Mouse (Mus musculus) neural tube, embryonic 14.5 days (tissue): ENCODE measurements around the gene Glyctk. TPM values are rescaled to one million over a fixed set of nuclear protein-coding genes. Genes with fewer than 3 reads are reported as not detected.
A peak's percentile ranks its signal among the peaks of the same experiment; 100 is the strongest.

Experiments used
- ATAC-seq: fragments of 200-750 bp; cut with Nextera tagmentation; 2 replicates; pipeline ENCODE4 v1.8.0; 2017; ENCODE audit warnings: low read depth, mild to moderate bottlenecking, moderate TSS enrichment, moderate library complexity
- H3K27ac ChIP-seq: fragments of 300-500 bp; sonication (generic); 2 replicates; pipeline ENCODE4 v1.5.1; 2014; ENCODE audit warnings: low read depth, mild to moderate bottlenecking, control low read depth, low read length, moderate library complexity, mixed read lengths
- H3K27me3 ChIP-seq: fragments of 300-500 bp; sonication (generic); 2 replicates; pipeline ENCODE4 v1.6.1; 2014; ENCODE audit warnings: low read length; ENCODE audit not compliant: control insufficient read depth, insufficient read depth
- H3K36me3 ChIP-seq: fragments of 300-500 bp; sonication (generic); 2 replicates; pipeline ENCODE4 v1.6.1; 2014; ENCODE audit warnings: low read length, mixed read lengths; ENCODE audit not compliant: control insufficient read depth, insufficient read depth
- H3K4me1 ChIP-seq: fragments of 300-500 bp; sonication (generic); 2 replicates; pipeline ENCODE4 v1.6.1; 2014; ENCODE audit warnings: low read length; ENCODE audit not compliant: control insufficient read depth, insufficient read depth
- H3K4me2 ChIP-seq: fragments of 300-500 bp; sonication (generic); 2 replicates; pipeline ENCODE4 v1.6.1; 2014; ENCODE audit warnings: mild to moderate bottlenecking, low read depth, low read length, control low read depth
- H3K4me3 ChIP-seq: fragments of 300-500 bp; sonication (generic); 2 replicates; pipeline ENCODE4 v1.5.1; 2014; ENCODE audit warnings: low read depth, low read length, control low read depth, mixed read lengths
- H3K9ac ChIP-seq: fragments of 300-500 bp; sonication (generic); replicated peaks from 2 replicates; pipeline ENCODE4 v1.6.1; 2014; ENCODE audit warnings: low read depth, mild to moderate bottlenecking, control low read depth, low read length, mixed read lengths
- H3K9me3 ChIP-seq: fragments of 300-500 bp; sonication (generic); 2 replicates; pipeline ENCODE4 v1.6.1; 2016; ENCODE audit warnings: low read length; ENCODE audit not compliant: control insufficient read depth
- WGBS: fragments of 180-500 bp; shearing (Covaris S2); extraction: QIAGEN DNeasy Blood & Tissue Kit; methylation state at CpG from one replicate; pipeline ENCODE4 v1.1.7; 2014; 5-methylcytosine and 5-hydroxymethylcytosine counted together
- polyA plus RNA-seq: library from polyadenylated mRNA; unstranded; fragments of >200 nt; fragmentation: Nextera tagmentation; extraction: Ambion mirVana; gene quantifications from 2 replicates; pipeline ENCODE4 v1.2.1, GENCODE M21; 2014

Gene Glyctk
- polyA plus RNA-seq, 1 experiment from 2014 or later, result 3.3 TPM

DNA sequence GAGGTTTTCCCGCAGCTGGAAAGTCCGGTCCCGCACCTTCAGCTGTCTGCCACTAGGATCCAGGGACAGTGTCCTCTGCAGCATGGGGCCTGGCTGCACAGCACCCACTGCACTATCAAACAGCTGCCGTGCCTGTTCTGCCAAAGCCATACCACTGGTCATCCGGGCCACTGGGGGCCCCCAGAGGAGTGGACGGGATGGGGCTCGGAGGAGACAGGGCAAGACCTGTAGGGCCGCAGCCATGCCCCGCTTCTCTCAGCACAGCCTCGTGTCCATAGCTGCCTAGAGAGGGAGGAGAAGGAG is 364 bp downstream of the Glyctk start:
- no peaks in the 10 kb centered on the region for H3K27me3 ChIP-seq
- H3K36me3 ChIP-seq, result no peaks in the 10 kb centered on the region
- peaks cover 11% of the 10 kb centered on the region; the same call in 1 of the 2 replicates for H3K4me1 ChIP-seq
- no peak overlapping the region for H3K27ac ChIP-seq
- 88% methylated on average over 10 of the region's 10 CpGs for WGBS
- no peak for ATAC-seq
- H3K4me3 ChIP-seq, result no peak overlapping the region
- H3K9me3 ChIP-seq, result no peaks in the 10 kb centered on the region
- H3K4me2 ChIP-seq, result no peak overlapping the region
- no peak overlapping the region for H3K9ac ChIP-seq

DNA sequence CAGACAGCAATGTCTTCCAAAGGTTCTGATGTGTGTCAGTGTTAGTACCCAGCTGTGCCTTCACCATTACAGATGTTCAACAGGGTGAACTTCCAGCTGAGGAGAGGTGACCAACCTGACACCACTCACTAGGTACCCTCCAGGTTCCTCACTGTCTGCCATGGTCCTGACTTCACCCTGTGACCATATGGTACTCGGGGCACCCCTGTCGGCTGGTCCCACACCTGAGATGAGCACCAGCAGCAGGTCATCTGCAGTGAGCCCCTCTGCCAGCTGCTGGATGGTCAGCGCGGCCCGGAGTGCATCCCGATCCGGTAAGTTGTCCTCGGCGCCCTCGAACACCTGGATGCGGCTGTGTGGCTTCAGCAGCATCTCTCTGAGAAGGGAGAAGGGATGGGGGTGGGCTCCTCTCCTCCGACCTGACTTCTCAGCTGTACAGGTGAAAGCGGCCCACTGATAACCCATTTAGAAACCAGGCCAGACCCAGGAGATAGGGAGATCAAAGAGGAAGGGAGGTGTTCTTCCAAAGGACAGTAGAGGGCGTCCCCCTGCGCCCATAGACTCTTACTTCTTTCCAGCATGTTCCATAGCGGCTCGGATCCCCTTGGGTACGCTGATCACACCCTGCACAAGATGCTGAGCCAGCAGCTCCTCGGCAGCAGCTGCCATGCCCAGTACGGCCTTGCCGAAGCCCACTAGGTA is 866 bp downstream of the Glyctk start:
- H3K9ac ChIP-seq, result no peak overlapping the region
- no peaks in the 10 kb centered on the region for H3K9me3 ChIP-seq
- peaks cover 11% of the 10 kb centered on the region; the same call in 1 of the 2 replicates for H3K4me1 ChIP-seq
- H3K4me3 ChIP-seq, result no peak overlapping the region
- H3K4me2 ChIP-seq, result no peak overlapping the region
- no peak for ATAC-seq
- no peaks in the 10 kb centered on the region for H3K27me3 ChIP-seq
- 74% methylated on average over 21 of the region's 21 CpGs for WGBS
- H3K36me3 ChIP-seq, result no peaks in the 10 kb centered on the region
- no peak overlapping the region for H3K27ac ChIP-seq

GRCm38 (mm10) chr9:106156419-106156818 is 1.5 kb downstream of the Glyctk start:
- Histone ChIP-seq H3K9me3 (no peaks in the 10 kb centered on the region), H3K9ac (no peak overlapping the region), H3K4me2 (no peak overlapping the region), H3K4me1 (peaks cover 12% of the 10 kb centered on the region; the same call in 1 of the 2 replicates), H3K4me3 (no peak overlapping the region), H3K27me3 (no peaks in the 10 kb centered on the region), H3K36me3 (no peaks in the 10 kb centered on the region), H3K27ac (peak overlapping the region; percentile 16; the same call in 1 of the 2 replicates)
- 43% methylated on average over 5 of the region's 5 CpGs for WGBS
- ATAC-seq, result peak; percentile 62

DNA sequence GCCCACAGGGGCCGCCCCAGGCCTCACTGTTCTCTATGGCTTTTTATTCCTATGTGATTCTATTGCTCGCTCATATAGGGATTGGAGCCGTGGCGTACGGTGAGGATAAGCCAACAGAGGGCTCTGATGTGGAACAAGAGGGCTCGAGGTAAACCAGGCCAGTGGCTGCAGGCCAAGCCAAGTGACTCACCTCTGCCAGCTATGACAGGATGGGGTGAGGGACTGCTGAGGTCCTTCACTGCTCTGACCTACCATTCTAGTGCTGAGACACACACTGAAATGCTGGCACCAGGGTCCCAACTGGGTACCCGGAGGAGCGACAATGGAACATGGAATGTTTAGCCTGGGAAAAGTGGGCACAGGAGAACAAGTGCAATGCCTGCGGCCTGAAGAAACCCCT is 3.8 kb downstream of the Glyctk start:
- H3K27me3 ChIP-seq, result no peaks in the 10 kb centered on the region
- ATAC-seq, result no peak
- peaks cover 14% of the 10 kb centered on the region for H3K4me1 ChIP-seq
- no peaks in the 10 kb centered on the region for H3K9me3 ChIP-seq
- no peaks in the 10 kb centered on the region for H3K36me3 ChIP-seq
- no peak overlapping the region for H3K9ac ChIP-seq
- no peak overlapping the region for H3K4me3 ChIP-seq
- 0 out of 2 replicates have a peak overlapping the region, but pooled peaks have one; percentile 3 for H3K27ac ChIP-seq
- WGBS, result 90% methylated on average over 9 of the region's 9 CpGs
- no peak overlapping the region for H3K4me2 ChIP-seq

DNA sequence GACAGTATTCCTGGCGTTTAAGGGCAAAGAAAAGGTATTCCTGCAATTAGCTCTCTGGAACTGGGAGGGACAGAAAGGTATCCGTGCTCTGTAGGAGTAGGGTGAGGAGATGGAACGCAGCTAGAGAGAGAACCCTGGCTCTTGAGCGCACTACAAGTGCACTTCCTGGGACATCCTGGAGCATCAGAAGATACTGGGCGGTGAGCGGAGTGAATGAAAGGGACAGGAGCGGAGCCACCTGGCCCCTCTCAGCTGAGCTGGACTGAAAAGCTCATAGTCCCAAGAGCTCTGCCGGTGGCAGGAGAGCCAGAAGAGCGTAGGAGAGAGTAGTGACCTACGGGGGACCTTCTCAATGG is 8.6 kb downstream of the Glyctk start:
- ATAC-seq, result no peak
- no peaks in the 10 kb centered on the region for H3K27me3 ChIP-seq
- WGBS, result 13% methylated on average over 10 of the region's 10 CpGs
- H3K9me3 ChIP-seq, result no peaks in the 10 kb centered on the region
- peak overlapping the region; percentile 66 for H3K4me3 ChIP-seq
- H3K4me1 ChIP-seq, result peaks cover 15% of the 10 kb centered on the region
- peak overlapping the region; percentile 91 for H3K9ac ChIP-seq
- H3K4me2 ChIP-seq, result peak overlapping the region; percentile 89
- no peaks in the 10 kb centered on the region for H3K36me3 ChIP-seq
- peak overlapping the region; percentile 95 for H3K27ac ChIP-seq

DNA sequence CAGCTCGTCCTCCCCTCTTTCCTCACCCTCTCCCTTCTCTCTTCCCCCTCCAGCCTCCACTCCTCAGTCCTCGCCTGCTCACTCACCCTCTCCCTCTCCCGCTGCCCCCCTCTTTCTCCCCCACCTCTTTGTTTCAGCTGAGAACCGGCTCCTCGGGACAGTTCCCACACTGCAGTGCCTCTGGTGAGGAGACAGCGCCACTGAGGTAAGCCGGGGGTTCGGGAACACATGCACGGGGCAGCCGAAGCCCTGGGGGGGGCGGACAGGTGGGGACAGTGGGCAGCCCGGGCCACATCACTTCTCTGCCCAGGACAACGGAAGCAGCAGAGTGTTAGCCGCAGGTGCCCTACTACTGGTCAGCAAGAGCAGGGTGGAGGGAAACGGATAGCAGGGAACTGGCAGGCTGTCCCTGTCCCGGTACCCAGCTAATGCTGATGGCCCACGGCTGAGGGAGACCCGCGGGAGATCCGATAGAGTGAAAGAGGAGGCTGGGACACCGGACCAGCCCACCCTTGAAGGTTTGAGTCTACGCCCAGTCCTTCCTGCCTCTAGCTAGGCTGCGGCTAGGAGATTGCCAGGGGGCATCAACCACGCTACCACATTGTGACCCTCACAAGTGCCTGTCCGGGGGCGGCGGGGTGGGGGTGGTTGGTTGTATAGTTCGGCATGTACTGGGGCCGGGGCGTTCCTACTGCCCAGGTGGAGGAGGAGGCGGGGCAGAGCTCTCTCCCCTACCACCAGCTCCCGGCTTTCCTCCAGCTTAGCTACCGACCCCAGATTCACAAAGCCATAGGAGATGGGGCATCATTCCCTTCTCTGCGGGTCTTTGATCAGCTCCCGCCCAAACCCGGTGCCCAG is 9.2 kb downstream of the Glyctk start:
- H3K9ac ChIP-seq, result peak overlapping the region; percentile 91
- no peaks in the 10 kb centered on the region for H3K36me3 ChIP-seq
- H3K9me3 ChIP-seq, result no peaks in the 10 kb centered on the region
- peak overlapping the region; percentile 95 for H3K27ac ChIP-seq
- H3K4me3 ChIP-seq, result peak overlapping the region; percentile 66
- H3K4me1 ChIP-seq, result peaks cover 20% of the 10 kb centered on the region
- no peaks in the 10 kb centered on the region for H3K27me3 ChIP-seq
- peak overlapping the region; percentile 89 for H3K4me2 ChIP-seq
- 0% methylated on average over 36 of the region's 36 CpGs for WGBS
- peak; percentile 85 for ATAC-seq

GRCm38 (mm10) chr9:106147851-106148431 is 10.0 kb downstream of the Glyctk start:
- Histone ChIP-seq H3K9me3 (no peaks in the 10 kb centered on the region), H3K4me2 (peak overlapping the region; percentile 89), H3K27ac (peak overlapping the region; percentile 95), H3K27me3 (no peaks in the 10 kb centered on the region), H3K4me3 (peak overlapping the region; percentile 66), H3K4me1 (peaks cover 20% of the 10 kb centered on the region), H3K36me3 (no peaks in the 10 kb centered on the region), H3K9ac (peak overlapping the region; percentile 91)
- 2% methylated on average over 10 of the region's 10 CpGs for WGBS
- ATAC-seq, result peak; percentile 50

- Histone ChIP-seq H3K27me3 (no peaks in the 10 kb centered on the region), H3K4me2 (peak overlapping the region; percentile 89), H3K4me3 (peak overlapping the region; percentile 66), H3K27ac (peak overlapping the region; percentile 95), H3K36me3 (no peaks in the 10 kb centered on the region), H3K9ac (peak overlapping the region; percentile 91), H3K9me3 (no peaks in the 10 kb centered on the region), H3K4me1 (peaks cover 20% of the 10 kb centered on the region)
- no peak for ATAC-seq
- 31% methylated on average over 5 of the region's 5 CpGs for WGBS
These were observed 10.7 kb downstream of the Glyctk start for GRCm38 (mm10) chr9:106147281-106147680.

GRCm38 (mm10) chr9:106145582-106145981 is 12.4 kb downstream of the Glyctk start:
- ATAC-seq, result no peak
- 89% methylated on average over 2 of the region's 2 CpGs for WGBS
- Histone ChIP-seq H3K27me3 (no peaks in the 10 kb centered on the region), H3K4me1 (peaks cover 18% of the 10 kb centered on the region), H3K9me3 (no peaks in the 10 kb centered on the region), H3K4me3 (no peak overlapping the region), H3K36me3 (no peaks in the 10 kb centered on the region), H3K27ac (no peak overlapping the region), H3K4me2 (no peak overlapping the region), H3K9ac (no peak overlapping the region)
